Mouse (Mus musculus) heart, postnatal 0 days (tissue): ENCODE results near the gene Zfp992.
"Not testable (repeated sequence)": the region's sequence is repeated elsewhere in the genome, so short reads cannot be mapped to it uniquely, and the experiment has no call there.

Experiments used
- CTCF ChIP-seq: IDR thresholded peaks from 2 replicates; pipeline ENCODE4 v1.5.1; 2016; ENCODE audit warnings: antibody characterized with exemption, control low read depth, low read depth
- EP300 ChIP-seq: IDR thresholded peaks from 2 replicates; pipeline ENCODE4 v1.6.1; 2016; ENCODE audit warnings: antibody characterized with exemption, low read depth

DNA sequence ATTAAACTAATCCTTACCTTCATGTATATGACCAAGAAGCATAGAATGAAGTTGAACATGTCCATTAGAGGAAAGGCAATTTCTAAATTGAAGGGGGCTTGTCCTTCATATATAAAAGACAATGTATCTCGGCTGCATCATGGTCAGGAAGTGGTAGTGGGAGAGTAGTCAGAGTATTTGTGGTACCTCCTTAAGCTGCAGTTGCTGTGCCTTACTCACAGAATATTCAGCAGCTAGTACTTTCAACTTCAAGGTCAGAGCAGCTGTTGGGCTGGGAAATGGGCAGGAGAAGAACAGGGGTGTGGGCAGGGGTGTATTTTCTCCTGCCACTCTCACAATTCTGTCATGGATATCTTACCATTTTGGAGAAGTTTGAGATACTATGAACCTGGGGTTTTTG, 37.9 kb downstream of the Zfp992 start:
- not testable (repeated sequence) for TF ChIP-seq CTCF, EP300
